Mouse (Mus musculus) induced T-regulatory cell, adult 2 months (primary cell): ENCODE data around the gene Casq1.

ENCODE experiments used
- DNase-seq: peaks from one replicate; pipeline ENCODE4 v3.0.0-alpha.2; 2012; ENCODE audit warnings: low read depth

The Casq1 gene

GRCm38 (mm10) chr1:172183056-172183455 is 36.6 kb downstream of the Casq1 start:
- no peak for DNase-seq

GRCm38 (mm10) chr1:172181777-172182176 is 37.9 kb downstream of the Casq1 start:
- no peak for DNase-seq

GRCm38 (mm10) chr1:172180881-172181280 is 38.8 kb downstream of the Casq1 start:
- DNase-seq: no peak

GRCm38 (mm10) chr1:172179102-172179501 is 40.6 kb downstream of the Casq1 start:
- no peak for DNase-seq

- DNase-seq: no peak
Observed at GRCm38 (mm10) chr1:172177791-172178190, 41.9 kb downstream of the Casq1 start.

GRCm38 (mm10) chr1:172173181-172173580 is 46.5 kb downstream of the Casq1 start:
- no peak for DNase-seq

GRCm38 (mm10) chr1:172172381-172172780 is 47.3 kb downstream of the Casq1 start:
- DNase-seq: no peak

- DNase-seq: no peak
Observed at GRCm38 (mm10) chr1:172169809-172170208, 49.9 kb downstream of the Casq1 start.

- DNase-seq: no peak
Observed at GRCm38 (mm10) chr1:172167911-172168310, 51.8 kb downstream of the Casq1 start.

- no peak for DNase-seq
Observed at GRCm38 (mm10) chr1:172162959-172163358, 56.7 kb downstream of the Casq1 start.

- DNase-seq: peak; percentile 64
Observed at GRCm38 (mm10) chr1:172162009-172162408, 57.7 kb downstream of the Casq1 start.

GRCm38 (mm10) chr1:172160508-172160907 is 59.2 kb downstream of the Casq1 start:
- DNase-seq: no peak

- no peak for DNase-seq
Observed at GRCm38 (mm10) chr1:172159970-172160369, 59.7 kb downstream of the Casq1 start.
